Mouse (Mus musculus): ENCODE results near the gene Lpgat1. TPM values are rescaled to one million over a fixed set of nuclear protein-coding genes. Genes with fewer than 3 reads are reported as not detected.

Lpgat1 gene
- polyA plus RNA-seq, 1 experiment: 17.6 TPM

- Histone ChIP-seq H3K4me1 (ENCODE audit: control insufficient read depth, insufficient read depth, low read length) (no peaks in the 10 kb centered on the region), H3K36me3 (ENCODE audit: control insufficient read depth, insufficient read depth, low read length) (peaks cover 5% of the 10 kb centered on the region; the same call in 1 of the 2 replicates), H3K4me3 (ENCODE audit: insufficient read depth, low read depth, low read length) (no peak overlapping the region), H3K27ac (ENCODE audit: insufficient read depth, low read depth, low read length) (no peak overlapping the region), H3K27me3 (replicated peaks; ENCODE audit: control insufficient read depth, insufficient read depth, low read length) (no peaks in the 10 kb centered on the region)
- DNase-seq: no peak
- TF ChIP-seq POLR2A (IDR thresholded peaks at IDR 0.05; ENCODE audit: low read depth, low read length) (no peak), CTCF (conservative IDR thresholded peaks at IDR 0.05; ENCODE audit: insufficient read depth, insufficient read length, low read depth, low read length) (no peak)
- WGBS: 78% methylated on average over 3 of the region's 3 CpGs
Observed at GRCm38 (mm10) chr1:191756520-191757199, 39.0 kb downstream of the Lpgat1 start.

- TF ChIP-seq POLR2A (IDR thresholded peaks at IDR 0.05; ENCODE audit: low read depth, low read length): no peak
- TF ChIP-seq CTCF (conservative IDR thresholded peaks at IDR 0.05; ENCODE audit: insufficient read depth, insufficient read length, low read depth, low read length): no peak
- Histone ChIP-seq H3K36me3 (ENCODE audit: control insufficient read depth, insufficient read depth, low read length) (peaks cover 3% of the 10 kb centered on the region), H3K4me3 (ENCODE audit: insufficient read depth, low read depth, low read length) (no peak overlapping the region), H3K27me3 (replicated peaks; ENCODE audit: control insufficient read depth, insufficient read depth, low read length) (no peaks in the 10 kb centered on the region), H3K4me1 (ENCODE audit: control insufficient read depth, insufficient read depth, low read length) (no peaks in the 10 kb centered on the region), H3K27ac (ENCODE audit: insufficient read depth, low read depth, low read length) (no peak overlapping the region)
- peak; percentile 28 for DNase-seq
- 56% methylated on average over 5 of the region's 5 CpGs for WGBS
Observed at GRCm38 (mm10) chr1:191774106-191774505, 56.5 kb downstream of the Lpgat1 start.

- H3K36me3 ChIP-seq (ENCODE audit: control insufficient read depth, insufficient read depth, low read length): peaks cover 3% of the 10 kb centered on the region
- no peak overlapping the region for H3K4me3 ChIP-seq (ENCODE audit: insufficient read depth, low read depth, low read length)
- WGBS: 88% methylated on average over 8 of the region's 8 CpGs
- TF ChIP-seq POLR2A (IDR thresholded peaks at IDR 0.05; ENCODE audit: low read depth, low read length): no peak
- no peaks in the 10 kb centered on the region for H3K27me3 ChIP-seq (replicated peaks; ENCODE audit: control insufficient read depth, insufficient read depth, low read length)
- no peak overlapping the region for H3K27ac ChIP-seq (ENCODE audit: insufficient read depth, low read depth, low read length)
- DNase-seq: no peak
- no peaks in the 10 kb centered on the region for H3K4me1 ChIP-seq (ENCODE audit: control insufficient read depth, insufficient read depth, low read length)
Observed at GRCm38 (mm10) chr1:191775116-191775515, 57.5 kb downstream of the Lpgat1 start.

GRCm38 (mm10) chr1:191777521-191777920 lies 59.9 kb downstream of the Lpgat1 start:
- no peak for DNase-seq
- 83% methylated on average over 8 of the region's 8 CpGs for WGBS
- H3K36me3 ChIP-seq (ENCODE audit: control insufficient read depth, insufficient read depth, low read length): peaks cover 3% of the 10 kb centered on the region
- TF ChIP-seq POLR2A (IDR thresholded peaks at IDR 0.05; ENCODE audit: low read depth, low read length) (no peak), CTCF (conservative IDR thresholded peaks at IDR 0.05; ENCODE audit: insufficient read depth, insufficient read length, low read depth, low read length) (no peak)
- no peaks in the 10 kb centered on the region for H3K4me1 ChIP-seq (ENCODE audit: control insufficient read depth, insufficient read depth, low read length)
- H3K27ac ChIP-seq (ENCODE audit: insufficient read depth, low read depth, low read length): no peak overlapping the region
- H3K4me3 ChIP-seq (ENCODE audit: insufficient read depth, low read depth, low read length): no peak overlapping the region
- H3K27me3 ChIP-seq (replicated peaks; ENCODE audit: control insufficient read depth, insufficient read depth, low read length): no peaks in the 10 kb centered on the region

GRCm38 (mm10) chr1:191780470-191780869 lies 62.8 kb downstream of the Lpgat1 start:
- 100% methylated on average over 1 of the region's 1 CpGs for WGBS
- no peaks in the 10 kb centered on the region for H3K4me1 ChIP-seq (ENCODE audit: control insufficient read depth, insufficient read depth, low read length)
- no peaks in the 10 kb centered on the region for H3K27me3 ChIP-seq (replicated peaks; ENCODE audit: control insufficient read depth, insufficient read depth, low read length)
- H3K36me3 ChIP-seq (ENCODE audit: control insufficient read depth, insufficient read depth, low read length): peaks cover 3% of the 10 kb centered on the region
- no peak overlapping the region for H3K27ac ChIP-seq (ENCODE audit: insufficient read depth, low read depth, low read length)
- H3K4me3 ChIP-seq (ENCODE audit: insufficient read depth, low read depth, low read length): no peak overlapping the region
- no peak for DNase-seq
- no peak for TF ChIP-seq CTCF (conservative IDR thresholded peaks at IDR 0.05; ENCODE audit: insufficient read depth, insufficient read length, low read depth, low read length)
- TF ChIP-seq POLR2A (IDR thresholded peaks at IDR 0.05; ENCODE audit: low read depth, low read length): no peak

GRCm38 (mm10) chr1:191785108-191785507 lies 67.5 kb downstream of the Lpgat1 start:
- no peak for DNase-seq
- WGBS: 54% methylated on average over 11 of the region's 11 CpGs
- no peak overlapping the region for H3K27ac ChIP-seq (ENCODE audit: insufficient read depth, low read depth, low read length)

GRCm38 (mm10) chr1:191786255-191786654 lies 68.6 kb downstream of the Lpgat1 start:
- no peak overlapping the region for H3K4me3 ChIP-seq (ENCODE audit: insufficient read depth, low read depth, low read length)
- H3K27me3 ChIP-seq (replicated peaks; ENCODE audit: control insufficient read depth, insufficient read depth, low read length): no peaks in the 10 kb centered on the region
- no peak for TF ChIP-seq POLR2A (IDR thresholded peaks at IDR 0.05; ENCODE audit: low read depth, low read length)
- TF ChIP-seq CTCF (conservative IDR thresholded peaks at IDR 0.05; ENCODE audit: insufficient read depth, insufficient read length, low read depth, low read length): no peak
- no peaks in the 10 kb centered on the region for H3K4me1 ChIP-seq (ENCODE audit: control insufficient read depth, insufficient read depth, low read length)
- H3K27ac ChIP-seq (ENCODE audit: insufficient read depth, low read depth, low read length): no peak overlapping the region
- no peaks in the 10 kb centered on the region for H3K36me3 ChIP-seq (ENCODE audit: control insufficient read depth, insufficient read depth, low read length)
- WGBS: 51% methylated on average over 6 of the region's 6 CpGs
- DNase-seq: no peak

More at GRCm38 (mm10) chr1:191785108-191785507, 67.5 kb downstream of the Lpgat1 start:
- no peak for TF ChIP-seq CTCF (conservative IDR thresholded peaks at IDR 0.05; ENCODE audit: insufficient read depth, insufficient read length, low read depth, low read length)
- no peaks in the 10 kb centered on the region for H3K27me3 ChIP-seq (replicated peaks; ENCODE audit: control insufficient read depth, insufficient read depth, low read length)
- H3K4me3 ChIP-seq (ENCODE audit: insufficient read depth, low read depth, low read length): no peak overlapping the region
- H3K4me1 ChIP-seq (ENCODE audit: control insufficient read depth, insufficient read depth, low read length): no peaks in the 10 kb centered on the region
- no peaks in the 10 kb centered on the region; the same call in 1 of the 2 replicates for H3K36me3 ChIP-seq (ENCODE audit: control insufficient read depth, insufficient read depth, low read length)
